Mouse (Mus musculus) small intestine, adult 2 months (tissue): ENCODE results near the gene Fto.

Experiments used
- CTCF ChIP-seq: fragments of 200-500 bp; IDR thresholded peaks from 2 replicates; pipeline ENCODE4 v1.5.1; 2012; ENCODE audit warnings: low read depth, mild to moderate bottlenecking, control low read depth, inconsistent platforms, low read length, moderate library complexity, mixed read lengths; ENCODE audit not compliant: insufficient replicate concordance, insufficient read length; ENCODE audit errors: extremely low read depth
- POLR2A ChIP-seq: fragments of 200-500 bp; IDR thresholded peaks from 2 replicates; pipeline ENCODE4 v1.6.1; 2012; ENCODE audit warnings: low read depth, mild to moderate bottlenecking, control low read depth, inconsistent platforms, low read length, moderate library complexity

- TF ChIP-seq POLR2A (no peak), CTCF (no peak)
Measured at GRCm38 (mm10) chr8:91572630-91573029, 259.3 kb downstream of the Fto start.
